Mouse (Mus musculus): ENCODE data around the gene Ophn1. TPM values are rescaled to one million over a fixed set of nuclear protein-coding genes. Genes with fewer than 3 reads are reported as not detected.
A peak's percentile ranks its signal among the peaks of the same experiment; 100 is the strongest.

The Ophn1 gene
- polyA plus RNA-seq (2015; fragmentation: Nextera tagmentation; extraction: Ambion mirVana), result 41.8 and 43.8 TPM in 2 replicates

- 23% methylated on average over 46 of the region's 48 CpGs for WGBS
These were observed at the start of gene Ophn1 for GRCm38 (mm10) chrX:98890406-98891116. TSS of gene Ophn1 (minus strand) at chrX:98891025.

GRCm38 (mm10) chrX:98937555-98938294 lies 46.9 kb upstream of the Ophn1 start:
- Histone ChIP-seq H3K9me3 (no peaks in the 10 kb centered on the region), H3K27ac (peak overlapping the region; percentile 92), H3K36me3 (no peaks in the 10 kb centered on the region), H3K4me3 (replicated peaks) (peak overlapping the region; percentile 66), H3K27me3 (no peaks in the 10 kb centered on the region; the same call in 1 of the 2 replicates), H3K4me2 (replicated peaks) (peak overlapping the region; percentile 65), H3K9ac (replicated peaks) (peak overlapping the region; percentile 71), H3K4me1 (replicated peaks) (peaks cover 11% of the 10 kb centered on the region)
- 29% methylated on average over 57 of the region's 57 CpGs for WGBS
- peak; percentile 84 for ATAC-seq

More at GRCm38 (mm10) chrX:98890406-98891116, at the start of gene Ophn1:
- peak within 1 kb of the TSS; percentile 58 for H3K4me3 ChIP-seq (replicated peaks)
- peak; percentile 97 for ATAC-seq
- H3K9me3 ChIP-seq, result no peaks in the 10 kb centered on the region
- H3K9ac ChIP-seq (replicated peaks), result peak within 1 kb of the TSS; percentile 73
- no peaks in the 10 kb centered on the region; the same call in 1 of the 2 replicates for H3K27me3 ChIP-seq
- H3K4me2 ChIP-seq (replicated peaks), result peak within 1 kb of the TSS; percentile 58
- no peaks in the 10 kb centered on the region for H3K36me3 ChIP-seq
- H3K4me1 ChIP-seq (replicated peaks), result peaks cover 21% of the 10 kb centered on the region
- peak within 1 kb of the TSS; percentile 89 for H3K27ac ChIP-seq

DNA sequence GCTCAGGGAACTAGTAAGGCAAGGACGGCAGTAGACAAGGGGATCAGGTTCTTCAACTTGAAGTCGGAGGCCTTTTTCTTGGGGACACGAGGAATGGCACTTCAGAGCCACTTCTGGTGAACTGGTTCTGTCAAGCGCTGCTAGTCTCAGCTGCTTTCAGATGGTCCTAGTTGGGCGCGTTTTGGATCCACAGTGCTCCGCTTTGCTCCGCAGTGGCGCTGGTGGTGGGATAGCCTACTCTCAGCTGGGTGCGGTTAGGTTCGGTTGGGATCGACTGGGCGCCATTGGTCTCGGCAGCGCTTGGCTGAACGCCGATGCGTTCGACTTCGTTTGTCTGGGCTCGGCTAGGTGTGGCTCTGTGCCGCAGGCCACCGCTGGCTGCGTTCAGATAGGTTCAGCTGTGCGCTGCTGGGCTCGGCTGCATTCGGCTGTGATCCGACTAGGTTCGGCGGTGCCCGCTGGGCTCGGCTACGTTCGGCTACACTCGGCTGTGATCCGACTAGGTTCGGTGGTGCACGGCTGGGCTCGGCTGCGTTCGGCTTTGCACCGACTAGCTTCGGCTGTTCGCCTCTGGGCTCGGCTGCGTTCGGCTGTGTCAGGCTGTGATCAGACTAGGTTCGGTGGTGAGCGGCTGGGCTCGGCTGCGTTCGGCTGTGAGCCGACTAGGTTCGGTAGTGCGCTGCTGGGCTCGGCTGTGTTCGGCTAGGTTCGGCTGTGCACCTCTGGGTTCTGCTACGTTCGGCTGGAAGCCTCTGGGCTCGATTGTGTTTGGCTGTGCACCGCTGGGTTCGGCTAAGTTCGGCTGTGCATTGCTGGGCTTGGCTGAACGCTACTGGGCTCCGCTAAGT lies 46.1 kb upstream of the Ophn1 start:
- peaks cover 11% of the 10 kb centered on the region for H3K4me1 ChIP-seq (replicated peaks)
- H3K9me3 ChIP-seq, result no peaks in the 10 kb centered on the region
- H3K4me2 ChIP-seq (replicated peaks), result peak overlapping the region; percentile 56
- peak overlapping the region; percentile 66 for H3K4me3 ChIP-seq (replicated peaks)
- H3K9ac ChIP-seq (replicated peaks), result peak overlapping the region; percentile 71
- peak; percentile 97 for ATAC-seq
- peak overlapping the region; percentile 92 for H3K27ac ChIP-seq
- no peaks in the 10 kb centered on the region; the same call in 1 of the 2 replicates for H3K27me3 ChIP-seq
- 29% methylated on average over 66 of the region's 66 CpGs for WGBS
- no peaks in the 10 kb centered on the region for H3K36me3 ChIP-seq

DNA sequence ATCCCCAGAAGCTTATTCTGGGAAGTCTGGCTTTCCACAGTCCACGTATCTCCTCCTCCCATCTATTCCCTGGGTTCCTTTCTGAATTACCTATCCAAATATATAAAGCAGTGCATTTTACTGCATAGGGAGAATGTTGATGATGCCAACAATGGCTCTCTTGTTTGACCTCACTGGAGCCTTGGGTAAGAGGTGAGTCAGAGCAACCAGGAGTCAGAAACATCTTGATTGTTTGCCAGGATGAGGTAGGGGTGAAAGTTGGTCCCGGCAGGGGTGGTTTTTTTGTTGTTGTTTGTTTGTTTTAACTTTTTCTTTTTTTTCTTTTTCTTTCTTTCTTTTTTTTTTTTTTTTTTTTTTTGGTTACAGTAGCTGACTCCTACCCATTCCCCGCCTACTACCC lies 45.3 kb upstream of the Ophn1 start, which contains the start of gene Yipf6:
Gene Yipf6 (plus strand): TSS at position 216 of the 400 bp plus-strand sequence.
- WGBS, result 82% methylated on average over 3 of the region's 3 CpGs
- peak within 1 kb of the TSS; percentile 71 for H3K9ac ChIP-seq (replicated peaks)
- H3K4me1 ChIP-seq (replicated peaks), result peaks cover 11% of the 10 kb centered on the region
- H3K27me3 ChIP-seq, result no peaks in the 10 kb centered on the region; the same call in 1 of the 2 replicates
- peak within 1 kb of the TSS; percentile 66 for H3K4me3 ChIP-seq (replicated peaks)
- no peaks in the 10 kb centered on the region for H3K36me3 ChIP-seq
- H3K4me2 ChIP-seq (replicated peaks), result peak within 1 kb of the TSS; percentile 56
- ATAC-seq, result no peak
- H3K9me3 ChIP-seq, result no peaks in the 10 kb centered on the region
- H3K27ac ChIP-seq, result peak within 1 kb of the TSS; percentile 92

- Histone ChIP-seq H3K4me1 (replicated peaks) (no peaks in the 10 kb centered on the region), H3K4me3 (replicated peaks) (no peak overlapping the region), H3K9ac (replicated peaks) (no peak overlapping the region), H3K9me3 (no peaks in the 10 kb centered on the region), H3K27ac (no peak overlapping the region), H3K27me3 (peaks cover 4% of the 10 kb centered on the region; the same call in 1 of the 2 replicates), H3K4me2 (replicated peaks) (no peak overlapping the region), H3K36me3 (no peaks in the 10 kb centered on the region)
- WGBS, result 31% methylated on average over 6 of the region's 6 CpGs
- ATAC-seq, result no peak
These were observed 28.6 kb upstream of the Ophn1 start for GRCm38 (mm10) chrX:98919423-98919822.

DNA sequence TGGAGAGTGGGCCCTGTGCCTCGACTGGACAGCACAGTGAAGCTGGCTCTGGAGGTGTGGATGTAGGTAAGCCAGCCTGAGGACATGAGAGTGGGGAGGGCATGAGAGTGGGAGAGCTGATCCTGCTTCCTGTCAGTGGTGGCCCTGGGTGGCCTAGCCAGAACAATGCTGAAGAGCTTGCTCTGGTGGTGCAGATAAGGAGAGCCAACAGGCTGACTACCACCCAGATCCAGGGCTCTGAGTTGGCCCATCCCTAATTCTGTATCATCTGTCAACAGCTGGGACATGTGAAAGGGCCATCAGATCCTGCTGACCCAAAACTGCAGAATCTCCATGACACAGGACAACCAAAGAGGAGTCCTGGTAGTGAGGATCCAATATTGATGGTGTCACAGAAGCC lies 18.1 kb upstream of the Ophn1 start:
- Histone ChIP-seq H3K27ac (no peak overlapping the region), H3K36me3 (no peaks in the 10 kb centered on the region), H3K4me1 (replicated peaks) (no peaks in the 10 kb centered on the region), H3K9ac (replicated peaks) (no peak overlapping the region), H3K9me3 (no peaks in the 10 kb centered on the region), H3K4me3 (replicated peaks) (no peak overlapping the region), H3K27me3 (no peaks in the 10 kb centered on the region), H3K4me2 (replicated peaks) (no peak overlapping the region)
- 64% methylated on average over 1 of the region's 1 CpGs for WGBS
- ATAC-seq, result no peak

DNA sequence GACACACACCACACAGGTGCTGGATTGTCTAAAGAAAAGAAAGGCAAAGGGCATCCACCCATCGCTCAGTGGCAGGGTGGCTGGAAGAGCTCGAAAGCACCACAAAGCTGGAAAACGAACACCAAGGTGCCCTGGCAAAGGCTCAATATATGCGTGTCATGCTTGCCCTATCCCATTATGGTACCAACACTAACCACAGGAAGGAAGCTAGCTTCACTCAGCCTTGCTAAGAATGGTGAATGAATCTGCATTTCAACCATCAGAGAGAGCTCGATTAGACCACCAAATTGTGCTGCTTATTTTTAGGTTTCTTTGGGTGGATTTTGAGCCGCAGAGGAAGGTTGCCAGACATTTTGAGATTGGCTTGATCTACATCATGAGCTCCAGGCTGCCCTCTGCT lies 13.4 kb upstream of the Ophn1 start:
- H3K4me2 ChIP-seq (replicated peaks), result no peak overlapping the region
- no peak overlapping the region for H3K27ac ChIP-seq
- H3K4me3 ChIP-seq (replicated peaks), result no peak overlapping the region
- H3K27me3 ChIP-seq, result no peaks in the 10 kb centered on the region
- H3K36me3 ChIP-seq, result no peaks in the 10 kb centered on the region
- WGBS, result 93% methylated on average over 6 of the region's 6 CpGs
- no peaks in the 10 kb centered on the region for H3K4me1 ChIP-seq (replicated peaks)
- ATAC-seq, result no peak
- H3K9me3 ChIP-seq, result no peaks in the 10 kb centered on the region
- no peak overlapping the region for H3K9ac ChIP-seq (replicated peaks)

GRCm38 (mm10) chrX:98898307-98898706 lies 7.5 kb upstream of the Ophn1 start:
- Histone ChIP-seq H3K27me3 (no peaks in the 10 kb centered on the region), H3K36me3 (no peaks in the 10 kb centered on the region), H3K4me3 (replicated peaks) (no peak overlapping the region), H3K9ac (replicated peaks) (no peak overlapping the region), H3K27ac (no peak overlapping the region), H3K9me3 (no peaks in the 10 kb centered on the region), H3K4me1 (replicated peaks) (no peaks in the 10 kb centered on the region), H3K4me2 (replicated peaks) (no peak overlapping the region)
- WGBS, result 85% methylated on average over 3 of the region's 3 CpGs
- no peak for ATAC-seq

GRCm38 (mm10) chrX:98890072-98890405 lies 786 bp downstream of the Ophn1 start:
- peak; percentile 63 for ATAC-seq
- 14% methylated on average over 14 of the region's 14 CpGs for WGBS
- peak overlapping the region; percentile 89 for H3K27ac ChIP-seq
- H3K27me3 ChIP-seq, result no peaks in the 10 kb centered on the region; the same call in 1 of the 2 replicates
- H3K36me3 ChIP-seq, result no peaks in the 10 kb centered on the region
- H3K4me1 ChIP-seq (replicated peaks), result peaks cover 21% of the 10 kb centered on the region
- peak overlapping the region; percentile 58 for H3K4me2 ChIP-seq (replicated peaks)
- no peaks in the 10 kb centered on the region for H3K9me3 ChIP-seq
- H3K9ac ChIP-seq (replicated peaks), result peak overlapping the region; percentile 73
- H3K4me3 ChIP-seq (replicated peaks), result peak overlapping the region; percentile 58

DNA sequence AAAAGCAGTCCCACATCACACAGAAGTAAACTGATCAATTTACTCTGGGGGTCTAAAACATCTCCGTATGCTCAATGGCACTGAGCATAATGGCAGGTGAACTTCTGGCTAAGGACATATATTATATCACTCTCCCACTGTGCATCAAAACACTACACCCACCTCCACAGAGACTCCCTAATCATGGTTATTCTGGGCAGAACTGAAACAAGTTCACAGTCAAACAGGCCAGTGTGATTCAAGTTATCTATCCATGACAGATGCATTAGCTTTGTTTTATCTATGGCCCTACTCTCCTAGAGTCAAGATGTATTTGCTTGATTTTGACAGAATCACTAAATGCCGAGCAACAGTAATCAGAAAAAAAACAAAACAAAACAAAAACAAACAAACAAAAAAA lies 8.8 kb downstream of the Ophn1 start:
- ATAC-seq, result no peak
- Histone ChIP-seq H3K27ac (no peak overlapping the region), H3K4me2 (replicated peaks) (no peak overlapping the region), H3K36me3 (no peaks in the 10 kb centered on the region), H3K4me1 (replicated peaks) (no peaks in the 10 kb centered on the region), H3K27me3 (peaks cover 7% of the 10 kb centered on the region; the same call in 1 of the 2 replicates), H3K9ac (replicated peaks) (no peak overlapping the region), H3K4me3 (replicated peaks) (no peak overlapping the region), H3K9me3 (no peaks in the 10 kb centered on the region)
- whole genome bisulfite sequencing, result 81% methylated on average over 2 of the region's 2 CpGs

DNA sequence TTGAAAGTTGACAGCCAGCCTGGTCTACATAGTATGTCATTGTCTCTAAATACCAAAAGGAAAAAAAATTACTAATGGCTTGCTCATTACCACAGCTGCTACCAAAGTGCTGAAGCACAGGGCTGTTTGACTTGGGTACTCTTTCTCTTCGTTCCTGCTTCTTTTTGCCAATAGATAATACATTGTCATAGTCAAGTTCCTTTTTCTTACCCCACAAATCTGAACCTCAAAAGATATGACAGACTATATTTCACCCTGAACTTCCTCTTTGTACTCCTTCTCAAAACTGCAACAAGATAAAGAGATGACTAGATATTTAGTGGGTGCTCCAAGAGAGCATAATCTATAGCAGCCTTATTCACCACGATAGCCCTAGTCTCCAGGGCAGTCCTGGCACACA lies 9.7 kb downstream of the Ophn1 start:
- H3K27me3 ChIP-seq, result peaks cover 7% of the 10 kb centered on the region; the same call in 1 of the 2 replicates
- H3K36me3 ChIP-seq, result no peaks in the 10 kb centered on the region
- H3K9me3 ChIP-seq, result no peaks in the 10 kb centered on the region
- ATAC-seq, result no peak
- no peak overlapping the region for H3K4me2 ChIP-seq (replicated peaks)
- no peaks in the 10 kb centered on the region for H3K4me1 ChIP-seq (replicated peaks)
- H3K27ac ChIP-seq, result no peak overlapping the region
- no peak overlapping the region for H3K4me3 ChIP-seq (replicated peaks)
- no peak overlapping the region for H3K9ac ChIP-seq (replicated peaks)
- WGBS, result 81% methylated on average over 2 of the region's 2 CpGs
